Mouse (Mus musculus) CH12.LX (cell line): ENCODE measurements around the gene Foxn1. TPM values are rescaled to one million over a fixed set of nuclear protein-coding genes. Genes with fewer than 3 reads are reported as not detected.

Source experiments
- DNase-seq: peaks from one replicate; pipeline ENCODE4 v3.0.0-alpha.2; 2013; ENCODE audit errors: extremely low read depth
- H3K27ac ChIP-seq: 2 replicates; pipeline ENCODE4 v1.5.1; 2012; ENCODE audit warnings: low read depth, mild to moderate bottlenecking, control low read depth, moderate library complexity; ENCODE audit not compliant: insufficient read depth
- H3K27me3 ChIP-seq: replicated peaks from 2 replicates; pipeline ENCODE3; 2012; ENCODE audit warnings: inconsistent platforms
- H3K36me3 ChIP-seq, 2 experiments: replicated peaks in 1 of 2; 2 replicates each; pipeline versions ENCODE3 to v1.6.1; 2012; ENCODE audit warnings: inconsistent platforms in 1 of 2, low read length in 1 of 2, mild to moderate bottlenecking in 1 of 2, mixed read lengths in 1 of 2, moderate library complexity in 1 of 2; ENCODE audit not compliant: control insufficient read depth in 1 of 2, insufficient read depth in 1 of 2
- H3K4me1 ChIP-seq, 2 experiments: 2 replicates each; pipeline ENCODE4 v1.6.1; 2012; ENCODE audit warnings: inconsistent platforms in 1 of 2, moderate library complexity in 1 of 2; ENCODE audit not compliant: insufficient read depth in 2 of 2, control insufficient read depth in 1 of 2
- H3K4me2 ChIP-seq: 2 replicates; pipeline ENCODE4 v1.6.1; 2012; ENCODE audit warnings: low read depth, mild to moderate bottlenecking, control low read depth; ENCODE audit not compliant: poor library complexity, insufficient read depth, severe bottlenecking
- H3K4me3 ChIP-seq, 3 experiments: fragments of 150-350 bp in 1 of 3; sonication (generic) in 1 of 3; replicated peaks in 1 of 3; 2 replicates each; pipeline versions ENCODE3 to v1.5.1; 2011 to 2012; ENCODE audit warnings: low read depth in 2 of 3, low read length in 2 of 3, mild to moderate bottlenecking in 2 of 3, moderate library complexity in 2 of 3, control low read depth in 1 of 3, improper control_type of control experiment in 1 of 3, inconsistent platforms in 1 of 3, mixed read lengths in 1 of 3; ENCODE audit not compliant: poor library complexity in 1 of 3
- H3K79me2 ChIP-seq: replicated peaks from 2 replicates; pipeline ENCODE4 v1.6.1; 2012; ENCODE audit warnings: mild to moderate bottlenecking, moderate library complexity; ENCODE audit not compliant: control insufficient read depth, poor library complexity, insufficient read depth, severe bottlenecking; ENCODE audit errors: extremely low read depth
- H3K9ac ChIP-seq: 2 replicates; pipeline ENCODE4 v1.6.1; 2012; ENCODE audit warnings: low read depth, mild to moderate bottlenecking, control low read depth, moderate library complexity; ENCODE audit not compliant: insufficient read depth
- H3K9me3 ChIP-seq: replicated peaks from 2 replicates; pipeline ENCODE3; 2012; ENCODE audit warnings: low read length, inconsistent platforms, mixed read lengths
- BHLHE40 ChIP-seq: IDR thresholded peaks from 2 replicates; pipeline ENCODE4 v1.6.1; 2011; ENCODE audit warnings: mild to moderate bottlenecking, low read depth, low read length, improper control_type of control experiment
- CHD2 ChIP-seq: IDR thresholded peaks from 2 replicates; pipeline ENCODE4 v1.6.1; 2011; ENCODE audit warnings: low read length, improper control_type of control experiment
- EP300 ChIP-seq: IDR thresholded peaks from 2 replicates; pipeline ENCODE4 v1.6.1; 2011; ENCODE audit warnings: low read length, improper control_type of control experiment
- ETS1 ChIP-seq: conservative IDR thresholded peaks from 2 replicates; pipeline ENCODE4 v1.6.1; 2012; ENCODE audit warnings: low read depth, mild to moderate bottlenecking, inconsistent platforms, low read length, improper control_type of control experiment, moderate library complexity
- GABPA ChIP-seq: IDR thresholded peaks from 2 replicates; pipeline ENCODE4 v1.6.1; 2012; ENCODE audit warnings: low read depth, low read length, improper control_type of control experiment, inconsistent platforms; ENCODE audit not compliant: insufficient replicate concordance
- HCFC1 ChIP-seq: IDR thresholded peaks from 2 replicates; pipeline ENCODE4 v1.6.1; 2012; ENCODE audit warnings: low read depth, mild to moderate bottlenecking, inconsistent platforms, low read length, improper control_type of control experiment
- IRF4 ChIP-seq: IDR thresholded peaks from 2 replicates; pipeline ENCODE4 v1.6.1; 2014; ENCODE audit warnings: low read depth, mild to moderate bottlenecking, inconsistent platforms, low read length, improper control_type of control experiment
- JUN ChIP-seq: IDR thresholded peaks from 2 replicates; pipeline ENCODE4 v1.6.1; 2011; ENCODE audit warnings: low read depth, mild to moderate bottlenecking, low read length, improper control_type of control experiment, moderate library complexity; ENCODE audit not compliant: insufficient read depth
- KAT2A ChIP-seq: IDR thresholded peaks from 2 replicates; pipeline ENCODE4 v1.6.1; 2012; ENCODE audit warnings: low read length, improper control_type of control experiment, inconsistent platforms; ENCODE audit not compliant: insufficient replicate concordance
- MAFK ChIP-seq: IDR thresholded peaks from 2 replicates; pipeline ENCODE4 v1.6.1; 2011; ENCODE audit warnings: low read length, improper control_type of control experiment; ENCODE audit not compliant: insufficient replicate concordance
- MAX ChIP-seq: IDR thresholded peaks from 2 replicates; pipeline ENCODE4 v1.6.1; 2011; ENCODE audit warnings: low read length, improper control_type of control experiment
- MEF2A ChIP-seq: IDR thresholded peaks from 2 replicates; pipeline ENCODE4 v1.6.1; 2014; ENCODE audit warnings: low read depth, mild to moderate bottlenecking, inconsistent platforms, low read length, improper control_type of control experiment, borderline replicate concordance
- MXI1 ChIP-seq: IDR thresholded peaks from 2 replicates; pipeline ENCODE4 v1.6.1; 2011; ENCODE audit warnings: mild to moderate bottlenecking, low read depth, low read length, improper control_type of control experiment
- MYC ChIP-seq: IDR thresholded peaks from 2 replicates; pipeline ENCODE4 v1.6.1; 2011; ENCODE audit warnings: low read depth, mild to moderate bottlenecking, improper control_type of control experiment, low read length
- NELFE ChIP-seq: IDR thresholded peaks from 2 replicates; pipeline ENCODE4 v1.6.1; 2011; ENCODE audit warnings: low read depth, low read length, improper control_type of control experiment
- NRF1 ChIP-seq: IDR thresholded peaks from 2 replicates; pipeline ENCODE4 v1.6.1; 2014; ENCODE audit warnings: low read depth, mild to moderate bottlenecking, inconsistent platforms, low read length, improper control_type of control experiment, moderate library complexity
- POLR2A ChIP-seq: IDR thresholded peaks from 2 replicates; pipeline ENCODE4 v1.6.1; 2011; ENCODE audit warnings: low read depth, mild to moderate bottlenecking, improper control_type of control experiment, low read length
- POLR2AphosphoS2 ChIP-seq: IDR thresholded peaks from 2 replicates; pipeline ENCODE4 v1.6.1; 2011; ENCODE audit warnings: low read depth, low read length, improper control_type of control experiment
- SIN3A ChIP-seq: IDR thresholded peaks from 2 replicates; pipeline ENCODE4 v1.6.1; 2012; ENCODE audit warnings: low read length, improper control_type of control experiment, inconsistent platforms
- SMC3 ChIP-seq: IDR thresholded peaks from 2 replicates; pipeline ENCODE4 v1.6.1; 2011; ENCODE audit warnings: low read depth, low read length, improper control_type of control experiment
- UBTF ChIP-seq: IDR thresholded peaks from 2 replicates; pipeline ENCODE4 v1.6.1; 2012; ENCODE audit warnings: low read depth, mild to moderate bottlenecking, inconsistent platforms, low read length, improper control_type of control experiment, moderate library complexity
- USF1 ChIP-seq: IDR thresholded peaks from 2 replicates; pipeline ENCODE4 v1.6.1; 2014; ENCODE audit warnings: low read depth, mild to moderate bottlenecking, inconsistent platforms, low read length, improper control_type of control experiment
- USF2 ChIP-seq: conservative IDR thresholded peaks from 2 replicates; pipeline ENCODE4 v1.6.1; 2011; ENCODE audit warnings: low read depth, low read length, improper control_type of control experiment
- ZC3H11A ChIP-seq: IDR thresholded peaks from 2 replicates; pipeline ENCODE4 v1.6.1; 2012; ENCODE audit warnings: low read depth, mild to moderate bottlenecking, inconsistent platforms, low read length, improper control_type of control experiment
- ZKSCAN1 ChIP-seq: IDR thresholded peaks from 2 replicates; pipeline ENCODE4 v1.6.1; 2012; ENCODE audit warnings: low read depth, inconsistent platforms, low read length, improper control_type of control experiment, borderline replicate concordance
- ZNF384 ChIP-seq: IDR thresholded peaks from 2 replicates; pipeline ENCODE4 v1.6.1; 2012; ENCODE audit warnings: low read depth, low read length, improper control_type of control experiment, inconsistent platforms
- dilution Hi-C: fragments of 300-500 bp; cut with MboI; formaldehyde crosslinking; loops from 2 replicates; pipeline ENCODE4 v1.14.3; 2020; ENCODE audit warnings: low sequenced_read_pairs; ENCODE audit not compliant: extremely low pct_unique_long_range_greater_than_20kb, extremely low pct_ligation_motif_present
- in situ Hi-C: fragments of 300-500 bp; cut with MboI; formaldehyde crosslinking; loops from 3 replicates; pipeline ENCODE4 v1.14.3; 2019; ENCODE audit warnings: low sequenced_read_pairs, low pct_ligation_motif_present, low pct_unique_long_range_greater_than_20kb, mixed read lengths
- polyA plus RNA-seq: library from polyadenylated mRNA; unstranded; fragments of >175 nt; gene quantifications from 2 replicates; pipeline ENCODE4 v1.2.1, GENCODE M21; 2012; ENCODE audit warnings: low read depth; ENCODE audit not compliant: insufficient read length
- total RNA-seq, 2 experiments: library from RNA; depleted of rRNA; stranded (reverse); fragments of 300-350 nt in 1 of 2; fragments of >200 nt in 1 of 2; gene quantifications; 2 replicates each; pipeline ENCODE4 v1.2.3; 2012 to 2014

Foxn1 gene
- total and polyA plus RNA-seq, 3 experiments, result not detected

DNA sequence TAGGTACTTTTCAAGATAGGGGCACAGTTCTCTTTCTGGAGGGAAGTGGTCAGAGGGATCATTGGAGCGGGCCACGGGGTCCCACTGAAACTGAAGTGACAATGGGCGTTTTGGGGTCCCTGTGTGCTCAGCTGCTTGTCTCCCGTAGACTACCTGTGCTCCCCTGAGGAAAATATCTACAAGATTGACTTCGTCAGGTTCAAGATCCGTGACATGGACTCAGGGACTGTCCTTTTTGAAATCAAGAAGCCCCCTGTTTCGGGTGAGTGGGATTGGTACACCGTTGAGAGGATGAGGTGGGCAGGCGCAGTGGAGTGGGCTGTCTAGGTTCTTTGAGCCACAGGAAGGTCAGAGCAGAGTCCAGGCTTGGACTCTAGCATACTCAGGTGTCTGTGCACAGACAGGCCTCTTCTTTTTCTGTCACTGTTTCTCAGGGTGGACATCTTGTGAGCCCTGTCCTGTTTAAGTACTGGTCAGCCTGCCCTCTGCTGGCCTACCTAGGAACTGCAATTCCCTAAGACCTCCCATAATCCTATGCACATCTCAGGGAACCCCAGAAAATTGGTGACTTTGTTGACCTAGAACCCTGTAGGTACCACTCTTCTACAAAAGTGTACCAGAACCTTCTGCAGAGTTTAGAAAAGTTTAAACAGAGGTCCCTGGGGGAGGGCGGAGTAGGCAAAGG, 39.1 kb downstream of the Foxn1 start (continued):
- TF ChIP-seq HCFC1, result peak; percentile 52; the same call in 1 of the 2 replicates

DNA sequence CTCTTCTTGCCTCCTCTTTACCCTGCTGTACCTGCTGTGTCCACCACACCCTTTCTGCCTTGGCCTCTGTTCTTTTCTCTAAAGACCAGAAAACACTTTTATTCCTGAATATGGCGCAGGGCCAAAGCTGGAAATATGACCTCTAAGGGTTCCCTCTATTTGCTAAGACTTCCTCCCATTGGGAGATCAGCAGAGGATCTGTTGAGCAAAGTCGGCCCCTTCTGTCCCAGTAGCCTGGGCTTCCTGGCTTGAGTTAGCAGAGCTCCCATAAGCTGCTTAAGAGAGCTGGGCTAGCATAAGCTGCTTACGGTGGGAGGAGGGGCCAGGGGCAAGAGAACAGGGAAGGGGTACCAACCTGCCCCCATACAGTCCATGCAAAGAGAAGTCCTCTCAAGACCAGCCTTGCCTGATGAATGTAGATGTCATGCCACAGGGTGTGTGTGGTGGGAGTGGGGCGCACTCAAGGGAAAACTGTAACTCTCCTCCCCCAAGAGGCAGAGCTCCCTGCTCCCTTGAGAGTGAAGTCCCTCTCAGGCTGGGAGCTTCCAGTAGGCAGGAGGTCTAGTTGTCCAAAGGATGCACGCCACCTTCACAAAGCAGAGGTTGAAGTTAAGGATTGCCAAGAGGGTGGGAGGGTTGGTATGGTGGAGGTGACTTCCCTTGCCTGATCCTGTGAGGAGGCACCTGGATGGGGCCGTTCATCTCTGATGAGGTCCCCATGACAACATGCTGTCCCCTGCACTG, 39.9 kb downstream of the Foxn1 start:
- TF ChIP-seq MAX (no peak), CHD2 (0 out of 2 replicates have a peak, but pooled peaks have one; percentile 26)
- TF ChIP-seq, all 38 proteins: peak for 1
- Histone ChIP-seq H3K4me3 (peak overlapping the region; percentile 38 to 75 (median 73)), H3K9me3 (no peaks in the 10 kb centered on the region), H3K36me3 (peaks cover 14 to 35% of the 10 kb centered on the region in 2 experiments), H3K27ac (peak overlapping the region; percentile 42), H3K79me2 (peaks cover 8% of the 10 kb centered on the region), H3K9ac (peak overlapping the region; percentile 91), H3K4me1 (peaks cover 35 to 70% of the 10 kb centered on the region in 2 experiments), H3K4me2 (peak overlapping the region; percentile 77), H3K27me3 (no peaks in the 10 kb centered on the region)
- no peak for DNase-seq
- dilution Hi-C loops (no loop called here), in situ Hi-C loops (no loop called here)

- Histone ChIP-seq H3K27me3 (no peaks in the 10 kb centered on the region), H3K4me3 (peak overlapping the region; percentile 38 to 75 (median 73)), H3K4me2 (peak overlapping the region; percentile 77), H3K27ac (peak overlapping the region; percentile 64), H3K9me3 (no peaks in the 10 kb centered on the region), H3K79me2 (peaks cover 8% of the 10 kb centered on the region), H3K9ac (peak overlapping the region; percentile 91), H3K4me1 (peaks cover 35 to 67% of the 10 kb centered on the region in 2 experiments), H3K36me3 (peaks cover 19 to 42% of the 10 kb centered on the region in 2 experiments)
- peak; percentile 90 for DNase-seq
- in situ Hi-C loops (no loop called here), dilution Hi-C loops (no loop called here)
- no peak for TF ChIP-seq NRF1
- peak; percentile 73 for TF ChIP-seq ETS1
- TF ChIP-seq HCFC1, result peak; percentile 63
- no peak for TF ChIP-seq ZNF384
- no peak for TF ChIP-seq USF1
- peak; percentile 63; the same call in 1 of the 2 replicates for TF ChIP-seq NELFE
- no peak for TF ChIP-seq USF2
- 0 out of 2 replicates have a peak, but pooled peaks have one; percentile 46 for TF ChIP-seq MAFK
- TF ChIP-seq SIN3A, result peak; percentile 66
- TF ChIP-seq MAX, result peak; percentile 49; the same call in 1 of the 2 replicates
- TF ChIP-seq GABPA, result no peak
- TF ChIP-seq EP300, result peak; percentile 75
- no peak for TF ChIP-seq SMC3
- TF ChIP-seq MEF2A, result peak; percentile 89
- 0 out of 2 replicates have a peak, but pooled peaks have one; percentile 47 for TF ChIP-seq KAT2A
- peak; percentile 80 for TF ChIP-seq MXI1
- peak; percentile 87 for TF ChIP-seq IRF4
- no peak; the same call in 1 of the 2 replicates for TF ChIP-seq JUN
- TF ChIP-seq UBTF, result peak; percentile 33; the same call in 1 of the 2 replicates
- no peak for TF ChIP-seq POLR2AphosphoS2
- TF ChIP-seq ZKSCAN1, result peak; percentile 83
- TF ChIP-seq MYC, result 0 out of 2 replicates have a peak, but pooled peaks have one; percentile 20
- TF ChIP-seq BHLHE40, result peak; percentile 42; the same call in 1 of the 2 replicates
- no peak for TF ChIP-seq ZC3H11A
- peak; percentile 61; the same call in 1 of the 2 replicates for TF ChIP-seq POLR2A
Observed at GRCm38 (mm10) chr11:78345801-78346200, 40.6 kb downstream of the Foxn1 start.
